Mouse (Mus musculus): ENCODE measurements around the gene Mesp1.
A peak's percentile ranks its signal among the peaks of the same experiment; 100 is the strongest.
"Not testable (repeated sequence)": the region's sequence is repeated elsewhere in the genome, so short reads cannot be mapped to it uniquely, and the experiment has no call there.

Mesp1 gene

DNA sequence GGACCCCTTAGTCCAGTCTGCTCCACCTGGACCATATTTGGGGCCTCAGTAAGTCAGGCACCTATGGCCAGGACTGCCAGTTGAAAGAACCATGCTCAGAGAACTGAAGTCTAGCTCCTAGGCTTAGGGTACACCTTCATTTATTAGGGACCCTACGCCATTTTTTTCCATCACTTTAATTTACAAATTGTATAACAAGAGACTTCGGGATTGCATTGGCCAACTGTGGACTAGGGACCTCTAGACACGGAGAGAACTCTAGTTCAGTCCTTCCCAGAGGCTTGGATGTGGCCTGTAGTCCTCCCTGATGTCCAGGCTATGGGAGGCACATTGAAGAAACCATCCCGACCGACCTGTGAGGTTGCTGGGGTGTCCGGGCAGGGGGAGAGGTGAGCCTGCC lies at the start of gene Mesp1:
Gene Mesp1, minus strand, starts transcription at position 101 of the 400 bp plus-strand sequence.
- no peak for DNase-seq

DNA sequence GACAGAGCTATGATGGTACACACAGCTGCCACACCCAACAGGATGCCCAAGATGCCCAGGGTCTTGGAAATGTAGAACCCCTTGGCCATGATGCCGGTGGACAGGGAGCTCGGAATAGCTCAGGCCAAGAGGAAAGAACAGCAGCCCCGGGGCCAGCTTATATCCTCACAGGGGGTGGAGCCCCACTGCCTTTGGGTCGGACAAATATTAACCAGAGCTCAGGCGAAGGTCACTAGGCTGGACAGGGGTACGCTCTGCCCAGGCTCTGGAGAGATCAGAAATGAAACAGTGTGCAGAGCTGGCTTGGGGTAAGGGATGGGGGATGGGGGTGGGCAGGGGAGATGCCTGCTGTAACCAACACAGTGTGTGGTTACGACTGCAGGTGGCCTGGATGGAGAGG lies 48.6 kb upstream of the Mesp1 start:
- no peak for DNase-seq

GRCm38 (mm10) chr7:79837247-79837646 lies 43.7 kb upstream of the Mesp1 start:
- DNase-seq: no peak

GRCm38 (mm10) chr7:79835196-79835595 lies 41.6 kb upstream of the Mesp1 start:
- no peak for DNase-seq

GRCm38 (mm10) chr7:79832980-79833379 lies 39.4 kb upstream of the Mesp1 start:
- DNase-seq: no peak

GRCm38 (mm10) chr7:79831585-79831984 lies 38.0 kb upstream of the Mesp1 start:
- no peak for DNase-seq

DNA sequence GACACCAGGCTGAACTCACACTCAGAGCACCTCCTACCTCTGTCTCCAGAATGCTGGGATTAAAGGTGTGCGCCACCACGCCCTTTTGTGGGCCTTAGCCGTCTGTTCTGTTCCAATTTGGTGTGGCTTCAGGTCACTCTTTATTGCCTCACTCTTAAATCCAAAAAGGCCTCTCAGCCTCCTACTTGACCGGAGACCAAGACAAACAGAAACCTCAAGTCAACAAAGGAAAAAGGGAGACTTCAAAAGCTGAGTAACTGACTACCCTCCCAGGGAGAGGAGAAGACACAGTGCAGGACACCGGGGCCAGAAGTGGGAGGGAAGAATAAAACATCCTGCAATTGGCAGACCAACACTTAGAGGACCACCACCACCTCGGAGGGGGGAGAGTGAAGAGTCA lies 37.6 kb upstream of the Mesp1 start:
- no peak for DNase-seq

DNA sequence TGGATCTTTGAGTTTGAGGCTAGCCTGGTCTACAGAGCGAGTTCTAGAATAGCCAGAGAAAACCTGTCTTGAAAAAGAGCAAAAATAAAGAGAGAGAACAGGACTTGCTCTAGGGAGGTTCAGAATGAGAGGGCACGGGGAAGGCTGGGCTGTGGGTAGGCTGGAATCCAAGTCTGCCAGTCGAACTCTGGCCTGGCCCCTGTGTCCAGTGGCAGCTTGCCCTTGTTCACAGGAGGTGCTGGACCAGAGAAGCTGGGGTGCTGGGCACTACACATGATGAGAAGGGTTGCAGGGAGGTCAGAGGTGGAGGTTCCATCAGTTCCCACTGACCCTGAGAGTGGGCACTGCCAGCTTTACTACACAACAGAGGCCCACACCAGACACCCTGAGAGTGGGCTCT lies 34.8 kb upstream of the Mesp1 start:
- DNase-seq: no peak

- no peak for DNase-seq
These were observed 28.6 kb upstream of the Mesp1 start for GRCm38 (mm10) chr7:79822092-79822695.

GRCm38 (mm10) chr7:79819996-79820395 lies 26.4 kb upstream of the Mesp1 start:
- no peak for DNase-seq

DNA sequence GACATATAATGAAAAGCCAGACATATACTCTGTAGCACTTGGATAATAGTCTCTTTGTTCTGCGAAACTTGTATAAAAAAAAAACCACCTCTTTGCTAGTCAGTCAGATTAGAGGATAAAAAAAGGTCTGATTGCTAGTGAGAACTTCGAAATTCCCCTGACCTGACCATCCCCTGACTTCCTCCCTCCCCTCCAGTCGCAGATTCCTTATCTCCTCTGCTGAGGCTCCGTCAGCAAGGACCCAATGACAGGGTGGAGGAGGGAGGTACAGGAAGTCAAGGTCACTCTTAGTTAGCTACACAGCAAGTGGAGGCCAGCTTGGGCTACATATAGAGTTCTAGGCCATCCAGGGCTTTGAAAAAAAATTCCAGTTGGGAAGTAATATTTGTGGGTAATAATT lies 25.9 kb upstream of the Mesp1 start:
- no peak for DNase-seq

DNA sequence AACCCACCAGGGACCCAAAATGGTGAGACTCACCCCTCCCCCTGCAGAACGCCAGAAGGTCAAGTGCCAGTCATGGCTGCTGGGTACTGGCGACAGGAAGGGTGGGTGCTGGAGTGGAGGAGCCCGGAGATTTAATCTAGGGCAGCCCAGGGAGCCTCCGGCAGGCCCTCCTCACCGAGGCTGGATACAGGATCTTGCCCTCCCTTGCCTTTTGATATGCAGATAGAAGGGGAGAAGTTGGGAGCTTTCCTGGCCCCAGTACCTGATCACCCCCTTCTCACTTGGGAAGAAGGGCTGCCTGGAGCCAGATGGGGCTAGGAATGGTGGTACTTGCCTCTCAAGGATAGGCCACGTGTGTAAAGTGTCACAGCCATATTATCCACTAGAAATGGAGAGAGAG lies 24.7 kb upstream of the Mesp1 start:
- DNase-seq: no peak

GRCm38 (mm10) chr7:79813409-79813808 lies 19.8 kb upstream of the Mesp1 start:
- no peak for DNase-seq

DNA sequence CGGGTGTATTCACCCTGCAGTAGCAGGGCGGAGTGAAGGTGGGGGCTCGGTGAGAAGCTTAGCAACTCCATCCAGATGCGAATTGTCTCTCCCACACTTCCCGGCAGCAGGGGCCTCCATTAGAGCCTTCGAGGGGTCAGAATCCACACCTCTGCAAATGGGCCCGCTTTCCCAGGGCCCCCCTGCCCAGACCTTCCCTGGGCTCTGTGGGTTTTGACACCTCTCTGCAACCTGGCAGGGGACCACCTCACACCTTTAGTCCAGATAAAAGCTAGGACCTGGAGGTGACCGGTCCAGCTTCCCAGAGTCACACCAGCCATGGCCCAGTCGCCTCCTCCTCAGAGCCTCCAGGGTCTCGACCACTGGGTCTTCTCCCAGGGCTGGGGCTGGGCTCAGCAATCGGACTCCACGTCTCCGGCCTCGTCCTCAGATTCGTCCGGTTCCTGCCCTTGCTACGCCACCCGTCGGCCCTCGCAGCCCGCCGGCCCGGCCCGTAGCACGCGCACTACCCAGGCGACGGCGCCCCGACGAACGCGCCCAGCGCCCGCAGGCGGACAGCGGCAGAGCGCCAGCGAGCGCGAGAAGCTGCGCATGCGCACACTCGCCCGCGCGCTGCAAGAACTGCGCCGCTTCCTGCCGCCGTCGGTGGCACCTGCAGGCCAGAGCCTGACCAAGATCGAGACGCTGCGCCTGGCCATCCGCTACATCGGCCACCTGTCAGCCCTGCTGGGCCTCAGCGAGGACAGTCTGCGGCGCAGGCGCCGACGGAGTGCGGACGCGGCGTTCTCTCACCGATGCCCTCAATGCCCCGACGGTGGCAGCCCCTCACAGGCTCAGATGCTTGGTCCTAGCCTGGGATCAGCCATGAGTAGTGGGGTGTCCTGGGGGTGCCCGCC lies 17.3 kb upstream of the Mesp1 start, which contains the start of gene Mesp2:
Gene Mesp2, plus strand, starts transcription at position 117 of the 896 bp plus-strand sequence.
- DNase-seq: peak; percentile 89

GRCm38 (mm10) chr7:79808561-79808960 lies 15.0 kb upstream of the Mesp1 start:
- no peak for DNase-seq

DNA sequence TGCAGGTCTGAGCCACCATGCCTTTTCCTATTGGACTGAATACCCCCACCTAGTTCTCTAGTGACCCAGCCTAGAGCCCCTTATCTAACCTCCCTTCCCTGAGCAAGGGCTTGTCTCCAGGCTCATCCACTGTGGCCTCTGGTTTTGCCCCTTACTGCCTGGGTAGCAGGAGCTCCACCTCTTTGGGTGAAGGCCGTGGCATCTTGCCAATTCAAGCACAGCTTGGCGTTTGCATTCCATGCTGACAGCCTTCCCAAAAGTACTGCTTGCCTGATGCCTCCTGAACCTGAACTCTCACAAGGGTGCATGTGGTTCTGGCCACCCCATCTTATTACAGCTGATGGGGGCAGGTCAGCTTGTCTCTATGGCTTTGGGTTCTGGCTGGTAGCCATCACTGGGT lies 10.3 kb upstream of the Mesp1 start:
- DNase-seq: no peak

GRCm38 (mm10) chr7:79802037-79802436 lies 8.4 kb upstream of the Mesp1 start:
- DNase-seq: no peak

DNA sequence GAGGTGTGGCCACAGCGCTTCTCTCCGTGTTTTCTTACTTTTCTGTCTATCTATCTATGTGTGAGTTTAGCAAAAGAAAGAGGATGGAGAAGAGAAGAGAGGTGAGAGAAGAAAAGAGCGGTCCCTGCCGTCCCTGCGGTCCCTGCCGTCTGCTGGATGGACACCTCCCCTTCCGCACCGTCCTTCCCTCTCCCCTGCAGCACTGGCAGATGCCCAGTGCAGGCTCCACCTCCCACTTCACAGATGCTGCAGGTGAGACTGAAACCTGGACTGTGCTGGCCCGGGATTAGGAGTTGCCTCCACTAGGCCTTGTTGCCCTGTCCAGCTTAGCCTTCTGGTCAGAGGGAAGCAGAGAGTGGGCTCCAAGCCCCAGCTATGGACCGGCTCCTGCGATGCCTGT lies 7.8 kb upstream of the Mesp1 start:
- DNase-seq: no peak

DNA sequence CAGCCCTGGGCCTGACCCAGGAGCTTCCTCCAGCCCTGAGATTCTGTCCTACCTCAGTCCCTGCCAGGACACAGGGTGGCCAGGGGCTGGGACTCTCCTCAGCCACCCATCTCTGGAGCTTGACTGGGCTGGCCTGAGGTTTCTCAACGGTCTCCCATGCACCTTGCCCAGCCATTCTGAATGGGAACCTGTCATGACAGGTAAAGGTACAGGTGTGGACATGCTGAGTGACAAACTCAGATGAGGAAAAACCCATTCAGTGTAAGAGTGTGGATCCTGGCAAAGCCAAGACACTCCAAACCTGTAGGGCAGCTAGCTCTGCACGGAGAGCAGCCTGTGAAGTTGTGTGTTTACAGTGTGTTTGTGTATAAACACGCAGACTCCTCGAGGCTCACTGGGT lies 6.7 kb upstream of the Mesp1 start:
- no peak for DNase-seq

DNA sequence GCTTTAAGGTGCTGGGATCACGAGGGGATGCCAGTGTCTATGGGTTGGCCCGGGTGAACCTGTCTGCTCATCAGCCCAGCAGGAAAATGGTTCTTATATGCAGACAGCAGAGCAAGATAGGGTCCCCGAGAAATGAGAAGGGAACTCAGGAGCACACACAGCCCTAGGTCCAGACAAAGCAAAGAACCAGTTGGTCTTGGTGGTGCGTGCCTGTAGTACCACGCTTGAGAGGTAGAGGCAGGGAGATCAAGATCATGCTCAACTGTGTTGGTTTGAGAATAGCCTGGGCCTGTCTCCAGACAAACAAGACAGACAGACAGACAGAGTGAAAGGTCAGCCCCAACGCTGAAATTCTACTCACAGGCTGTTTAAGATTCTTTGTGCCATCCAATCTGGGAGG lies 5.9 kb upstream of the Mesp1 start:
- DNase-seq: no peak

DNA sequence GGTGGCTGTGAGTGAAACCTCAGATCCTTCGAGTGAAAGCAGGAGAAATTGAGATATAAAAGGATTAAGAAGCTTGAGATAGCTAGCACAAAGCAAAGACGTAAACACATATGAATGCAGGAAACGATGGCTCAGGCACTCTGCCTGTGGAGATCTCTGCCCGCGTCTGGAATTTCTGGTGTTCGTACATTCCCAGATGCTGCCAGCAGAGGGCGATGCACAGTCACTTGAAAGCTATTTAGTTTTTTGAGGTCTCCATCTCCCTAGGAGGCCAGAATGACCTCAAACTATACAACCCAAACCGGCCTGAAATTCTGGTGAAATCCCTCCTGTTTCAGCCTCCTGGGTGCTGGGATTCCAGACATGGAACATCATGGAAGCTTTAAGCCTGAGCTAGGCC lies 5.5 kb upstream of the Mesp1 start:
- peak; percentile 84 for DNase-seq

DNA sequence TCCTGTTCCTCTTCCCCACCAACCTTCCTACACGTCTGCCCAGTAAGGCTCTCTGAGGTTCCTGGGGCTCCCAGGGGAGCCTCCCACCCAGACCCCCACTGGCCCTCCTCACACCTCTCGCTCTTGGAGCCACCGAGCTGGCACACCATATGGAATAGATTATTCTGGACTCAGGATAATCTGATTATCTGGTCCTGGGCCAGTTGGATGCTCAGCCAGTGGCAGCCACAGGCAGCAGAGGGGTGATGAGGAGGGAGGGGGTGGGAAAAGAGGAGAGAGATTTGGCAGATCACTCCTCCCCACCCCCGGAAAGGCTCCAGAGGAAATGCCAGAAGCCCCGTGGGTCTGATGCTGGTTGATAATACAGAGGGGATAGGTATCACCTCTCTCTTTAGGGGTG lies 5.0 kb upstream of the Mesp1 start:
- DNase-seq: no peak

DNA sequence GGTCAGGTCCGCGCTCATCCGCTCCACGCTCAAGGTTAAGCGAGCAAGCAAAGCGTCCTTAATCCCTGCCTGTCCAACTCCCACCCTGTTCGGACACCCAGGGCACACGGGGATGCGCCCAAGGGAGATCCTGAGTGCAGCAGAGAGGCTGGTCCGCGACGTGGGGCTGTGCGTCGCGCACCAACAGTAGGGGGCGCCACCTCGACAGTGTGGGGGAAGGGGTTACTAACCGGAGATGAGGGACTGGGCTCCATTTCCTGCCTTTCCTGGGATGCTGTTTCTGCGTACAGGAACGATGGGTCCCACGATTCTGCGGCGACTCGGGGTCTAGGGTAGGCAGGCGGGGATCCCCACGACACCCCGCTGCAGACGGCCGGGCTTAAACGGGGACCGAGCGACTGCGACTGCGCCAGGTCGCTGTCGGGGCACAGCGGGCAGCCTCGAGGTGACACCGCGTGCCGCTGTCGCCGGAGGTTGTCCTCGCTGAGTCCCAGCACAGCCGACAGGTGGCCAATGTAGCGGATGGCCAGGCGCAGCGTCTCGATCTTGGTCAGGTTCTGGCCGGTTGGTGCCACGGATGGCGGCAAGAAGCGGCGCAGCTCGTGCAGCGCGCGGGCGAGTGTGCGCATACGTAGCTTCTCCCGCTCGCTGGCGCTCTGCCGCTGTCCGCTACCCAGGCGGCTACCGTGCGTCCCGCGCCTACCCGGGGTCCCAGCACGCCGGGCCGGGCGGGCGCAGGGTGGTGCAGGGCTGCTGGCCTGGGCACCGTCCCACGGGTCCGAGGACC lies 760 bp downstream of the Mesp1 start:
- DNase-seq: peak; percentile 76

GRCm38 (mm10) chr7:79789812-79790211 lies 3.8 kb downstream of the Mesp1 start:
- not testable (repeated sequence) for DNase-seq
